Mouse (Mus musculus): ENCODE results near the gene Hira. TPM values are rescaled to one million over a fixed set of nuclear protein-coding genes. Genes with fewer than 3 reads are reported as not detected.
"Not testable (repeated sequence)": the region's sequence is repeated elsewhere in the genome, so short reads cannot be mapped to it uniquely, and the experiment has no call there.

Hira gene
- total and polyA plus RNA-seq, 3 experiments: 34.7 to 55.4 (median 46.2) TPM

- DNase-seq (ENCODE audit: low spot score): peak; percentile 97
- H3K9me3 ChIP-seq (replicated peaks): no peaks in the 10 kb centered on the region
- H3K4me3 ChIP-seq (ENCODE audit: low read depth, low read length): peak within 1 kb of the TSS; percentile 91
- TF ChIP-seq GATA1 (IDR thresholded peaks at IDR 0.05; ENCODE audit: borderline replicate concordance, low read length) (no peak), CTCF (IDR thresholded peaks at IDR 0.05; ENCODE audit: low read depth, low read length) (no peak), POLR2AphosphoS5 (IDR thresholded peaks at IDR 0.05; ENCODE audit: insufficient replicate concordance, low read depth, low read length) (peak; percentile 55; the same call in 1 of the 2 replicates), GATA2 (IDR thresholded peaks at IDR 0.05; ENCODE audit: borderline replicate concordance, low read depth, low read length) (no peak), TAL1 (conservative IDR thresholded peaks at IDR 0.05; ENCODE audit: low read depth, low read length) (no peak)
- no peaks in the 10 kb centered on the region for H3K27me3 ChIP-seq (ENCODE audit: insufficient read depth, low read length)
- peaks cover 27% of the 10 kb centered on the region for H3K4me1 ChIP-seq (ENCODE audit: insufficient read depth, low read depth, low read length)
- peaks cover 70% of the 10 kb centered on the region for H3K36me3 ChIP-seq (replicated peaks)
- peak; percentile 90 for ATAC-seq (ENCODE audit: extremely low read depth, insufficient number of reproducible peaks, low FRiP score, poor library complexity, severe bottlenecking)
These were observed 40.2 kb upstream of the Hira start, which contains the start of the genes 2510002D24Rik and Gm28539 for GRCm38 (mm10) chr16:18836468-18837208. Gene 2510002D24Rik (plus strand): TSS chr16:18836578. Gene Gm28539 (plus strand): TSS chr16:18836584.

- no peak for ATAC-seq (ENCODE audit: extremely low read depth, insufficient number of reproducible peaks, low FRiP score, poor library complexity, severe bottlenecking)
- H3K4me1 ChIP-seq (ENCODE audit: insufficient read depth, low read depth, low read length): peaks cover 27% of the 10 kb centered on the region
- DNase-seq (ENCODE audit: low spot score): no peak
- no peaks in the 10 kb centered on the region for H3K27me3 ChIP-seq (ENCODE audit: insufficient read depth, low read length)
- H3K9me3 ChIP-seq (replicated peaks): no peaks in the 10 kb centered on the region
- H3K4me3 ChIP-seq (ENCODE audit: low read depth, low read length): no peak overlapping the region
- TF ChIP-seq TAL1 (conservative IDR thresholded peaks at IDR 0.05; ENCODE audit: low read depth, low read length) (no peak), GATA2 (IDR thresholded peaks at IDR 0.05; ENCODE audit: borderline replicate concordance, low read depth, low read length) (no peak), GATA1 (IDR thresholded peaks at IDR 0.05; ENCODE audit: borderline replicate concordance, low read length) (no peak), CTCF (IDR thresholded peaks at IDR 0.05; ENCODE audit: low read depth, low read length) (no peak), POLR2AphosphoS5 (IDR thresholded peaks at IDR 0.05; ENCODE audit: insufficient replicate concordance, low read depth, low read length) (no peak)
- peaks cover 55% of the 10 kb centered on the region for H3K36me3 ChIP-seq (replicated peaks)
These were observed 38.5 kb upstream of the Hira start for GRCm38 (mm10) chr16:18838346-18838745.

GRCm38 (mm10) chr16:18846301-18846820 lies 30.5 kb upstream of the Hira start:
- no peak for ATAC-seq (ENCODE audit: extremely low read depth, insufficient number of reproducible peaks, low FRiP score, poor library complexity, severe bottlenecking)
- H3K4me1 ChIP-seq (ENCODE audit: insufficient read depth, low read depth, low read length): 0 out of 2 replicates have a peak, but pooled peaks cover 2% of the 10 kb centered on the region
- H3K9me3 ChIP-seq (replicated peaks): no peaks in the 10 kb centered on the region
- DNase-seq (ENCODE audit: low spot score): no peak
- no peaks in the 10 kb centered on the region for H3K27me3 ChIP-seq (ENCODE audit: insufficient read depth, low read length)
- TF ChIP-seq POLR2AphosphoS5 (IDR thresholded peaks at IDR 0.05; ENCODE audit: insufficient replicate concordance, low read depth, low read length) (no peak), TAL1 (conservative IDR thresholded peaks at IDR 0.05; ENCODE audit: low read depth, low read length) (no peak), CTCF (IDR thresholded peaks at IDR 0.05; ENCODE audit: low read depth, low read length) (no peak), GATA1 (IDR thresholded peaks at IDR 0.05; ENCODE audit: borderline replicate concordance, low read length) (no peak), GATA2 (IDR thresholded peaks at IDR 0.05; ENCODE audit: borderline replicate concordance, low read depth, low read length) (no peak)
- no peak overlapping the region for H3K4me3 ChIP-seq (ENCODE audit: low read depth, low read length)
- peaks cover 4% of the 10 kb centered on the region for H3K36me3 ChIP-seq (replicated peaks)

- ATAC-seq (ENCODE audit: extremely low read depth, insufficient number of reproducible peaks, low FRiP score, poor library complexity, severe bottlenecking); DNase-seq (ENCODE audit: low spot score); H3K27me3 ChIP-seq (ENCODE audit: insufficient read depth, low read length); H3K4me3 ChIP-seq (ENCODE audit: low read depth, low read length); H3K9me3 ChIP-seq (replicated peaks); H3K4me1 ChIP-seq (ENCODE audit: insufficient read depth, low read depth, low read length); H3K36me3 ChIP-seq (replicated peaks): not testable (repeated sequence)
These were observed 27.2 kb upstream of the Hira start for GRCm38 (mm10) chr16:18849521-18850190.

GRCm38 (mm10) chr16:18858551-18858950 lies 18.3 kb upstream of the Hira start:
- no peak for TF ChIP-seq POLR2AphosphoS5 (IDR thresholded peaks at IDR 0.05; ENCODE audit: insufficient replicate concordance, low read depth, low read length)
- TF ChIP-seq GATA1 (IDR thresholded peaks at IDR 0.05; ENCODE audit: borderline replicate concordance, low read length): no peak
- no peak for TF ChIP-seq TAL1 (conservative IDR thresholded peaks at IDR 0.05; ENCODE audit: low read depth, low read length)
- no peak; the same call in 1 of the 2 replicates for TF ChIP-seq CTCF (IDR thresholded peaks at IDR 0.05; ENCODE audit: low read depth, low read length)
- TF ChIP-seq GATA2 (IDR thresholded peaks at IDR 0.05; ENCODE audit: borderline replicate concordance, low read depth, low read length): no peak
- H3K36me3 ChIP-seq (replicated peaks): no peaks in the 10 kb centered on the region
- 0 out of 2 replicates have a peak, but pooled peaks cover 4% of the 10 kb centered on the region for H3K27me3 ChIP-seq (ENCODE audit: insufficient read depth, low read length)
- H3K4me1 ChIP-seq (ENCODE audit: insufficient read depth, low read depth, low read length): peaks cover 4% of the 10 kb centered on the region; the same call in 1 of the 2 replicates
- H3K9me3 ChIP-seq (replicated peaks): peaks cover 4% of the 10 kb centered on the region; the same call in 1 of the 2 replicates
- H3K4me3 ChIP-seq (ENCODE audit: low read depth, low read length): no peak overlapping the region
- ATAC-seq (ENCODE audit: extremely low read depth, insufficient number of reproducible peaks, low FRiP score, poor library complexity, severe bottlenecking) (no peak), DNase-seq (ENCODE audit: low spot score) (no peak)

- Histone ChIP-seq H3K27me3 (ENCODE audit: insufficient read depth, low read length) (0 out of 2 replicates have a peak, but pooled peaks cover 4% of the 10 kb centered on the region), H3K4me1 (ENCODE audit: insufficient read depth, low read depth, low read length) (no peaks in the 10 kb centered on the region), H3K36me3 (replicated peaks) (no peaks in the 10 kb centered on the region), H3K4me3 (ENCODE audit: low read depth, low read length) (no peak overlapping the region), H3K9me3 (replicated peaks) (peaks cover 4% of the 10 kb centered on the region; the same call in 1 of the 2 replicates)
- no peak for TF ChIP-seq GATA2 (IDR thresholded peaks at IDR 0.05; ENCODE audit: borderline replicate concordance, low read depth, low read length)
- no peak for TF ChIP-seq TAL1 (conservative IDR thresholded peaks at IDR 0.05; ENCODE audit: low read depth, low read length)
- TF ChIP-seq CTCF (IDR thresholded peaks at IDR 0.05; ENCODE audit: low read depth, low read length): no peak
- no peak for TF ChIP-seq POLR2AphosphoS5 (IDR thresholded peaks at IDR 0.05; ENCODE audit: insufficient replicate concordance, low read depth, low read length)
- no peak for TF ChIP-seq GATA1 (IDR thresholded peaks at IDR 0.05; ENCODE audit: borderline replicate concordance, low read length)
- ATAC-seq (ENCODE audit: extremely low read depth, insufficient number of reproducible peaks, low FRiP score, poor library complexity, severe bottlenecking): no peak
- DNase-seq (ENCODE audit: low spot score): no peak
These were observed 16.7 kb upstream of the Hira start for GRCm38 (mm10) chr16:18860186-18860585.

- not testable (repeated sequence) for ATAC-seq (ENCODE audit: extremely low read depth, insufficient number of reproducible peaks, low FRiP score, poor library complexity, severe bottlenecking)
These were observed 6.3 kb upstream of the Hira start for GRCm38 (mm10) chr16:18870495-18870894.

More at GRCm38 (mm10) chr16:18870495-18870894, 6.3 kb upstream of the Hira start:
- DNase-seq (ENCODE audit: low spot score); H3K9me3 ChIP-seq (replicated peaks); H3K4me3 ChIP-seq (ENCODE audit: low read depth, low read length); H3K4me1 ChIP-seq (ENCODE audit: insufficient read depth, low read depth, low read length); H3K27me3 ChIP-seq (ENCODE audit: insufficient read depth, low read length): not testable (repeated sequence)
- H3K36me3 ChIP-seq (replicated peaks): peaks cover 46% of the 10 kb centered on the region
